Mouse (Mus musculus) neural tube, embryonic 11.5 days (tissue): ENCODE measurements around the gene Ncoa1. TPM values are rescaled to one million over a fixed set of nuclear protein-coding genes. Genes with fewer than 3 reads are reported as not detected.

ENCODE experiments used
- ATAC-seq: fragments of 200-750 bp; cut with Nextera tagmentation; 2 replicates; pipeline ENCODE4 v1.8.0; 2017; ENCODE audit warnings: moderate number of reproducible peaks, mild to moderate bottlenecking, moderate TSS enrichment, moderate library complexity; ENCODE audit not compliant: insufficient read depth, low FRiP score, low TSS enrichment
- DNase-seq: peaks from one replicate; pipeline ENCODE4 v3.0.0-alpha.2; 2015; ENCODE audit warnings: low spot score
- H3K27ac ChIP-seq: fragments of 300-500 bp; sonication (generic); 2 replicates; pipeline ENCODE4 v1.5.1; 2014; ENCODE audit warnings: low read depth, mild to moderate bottlenecking, low read length
- H3K27me3 ChIP-seq: fragments of 300-500 bp; sonication (generic); 2 replicates; pipeline ENCODE4 v1.6.1; 2014; ENCODE audit warnings: mild to moderate bottlenecking, low read length, mixed read lengths; ENCODE audit not compliant: control insufficient read depth, insufficient read depth
- H3K36me3 ChIP-seq: fragments of 300-500 bp; sonication (generic); 2 replicates; pipeline ENCODE4 v1.6.1; 2014; ENCODE audit warnings: mild to moderate bottlenecking, low read length, moderate library complexity, mixed read lengths; ENCODE audit not compliant: control insufficient read depth, insufficient read depth
- H3K4me1 ChIP-seq: fragments of 300-500 bp; sonication (generic); 2 replicates; pipeline ENCODE4 v1.6.1; 2014; ENCODE audit warnings: low read length, mixed read lengths; ENCODE audit not compliant: control insufficient read depth, insufficient read depth
- H3K4me2 ChIP-seq: fragments of 300-500 bp; sonication (generic); 2 replicates; pipeline ENCODE4 v1.6.1; 2014; ENCODE audit warnings: low read depth, mild to moderate bottlenecking, moderate library complexity
- H3K4me3 ChIP-seq: fragments of 300-500 bp; sonication (generic); 2 replicates; pipeline ENCODE4 v1.5.1; 2014; ENCODE audit warnings: low read depth, low read length
- H3K9ac ChIP-seq: fragments of 300-500 bp; sonication (generic); 2 replicates; pipeline ENCODE4 v1.6.1; 2014; ENCODE audit warnings: mild to moderate bottlenecking, low read length
- H3K9me3 ChIP-seq: fragments of 300-500 bp; sonication (generic); 2 replicates; pipeline ENCODE4 v1.6.1; 2016; ENCODE audit warnings: low read length; ENCODE audit not compliant: control insufficient read depth
- WGBS: fragments of 180-500 bp; shearing (Covaris S2); extraction: QIAGEN DNeasy Blood & Tissue Kit; methylation state at CpG from one replicate; pipeline ENCODE4 v1.1.7; 2014; 5-methylcytosine and 5-hydroxymethylcytosine counted together
- polyA plus RNA-seq: library from polyadenylated mRNA; unstranded; fragments of >200 nt; fragmentation: Nextera tagmentation; extraction: Ambion mirVana; gene quantifications from 2 replicates; pipeline ENCODE4 v1.2.1, GENCODE M21; 2014

Gene Ncoa1
- polyA plus RNA-seq, 1 experiment from 2014 or later, result 9.3 TPM

DNA sequence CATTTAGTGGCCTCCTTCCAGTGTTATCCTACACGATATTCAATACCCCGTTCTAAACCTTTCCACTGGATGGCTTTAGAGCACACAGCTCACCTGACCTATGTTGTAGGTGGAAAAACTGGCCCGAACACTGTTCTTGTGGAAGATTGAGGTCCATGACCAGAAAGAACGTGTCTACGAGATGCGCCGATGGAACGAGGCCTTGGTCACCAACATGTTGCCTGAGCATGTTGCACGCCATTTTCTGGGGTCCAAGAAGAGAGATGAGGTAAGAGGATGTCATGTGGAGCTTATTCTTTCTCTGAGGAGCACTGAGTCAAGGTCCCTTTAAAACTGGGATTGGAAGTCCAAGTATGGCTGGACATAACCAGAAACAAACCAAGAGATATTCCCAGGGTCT lies 267.8 kb downstream of the Ncoa1 start:
- no peak overlapping the region for H3K9ac ChIP-seq
- DNase-seq, result no peak
- H3K9me3 ChIP-seq, result no peaks in the 10 kb centered on the region
- no peaks in the 10 kb centered on the region for H3K4me1 ChIP-seq
- peaks cover 5% of the 10 kb centered on the region; the same call in 1 of the 2 replicates for H3K36me3 ChIP-seq
- no peak for ATAC-seq
- H3K27me3 ChIP-seq, result no peaks in the 10 kb centered on the region
- 96% methylated on average over 9 of the region's 9 CpGs for WGBS
- no peak overlapping the region for H3K4me3 ChIP-seq
- H3K27ac ChIP-seq, result no peak overlapping the region
- H3K4me2 ChIP-seq, result no peak overlapping the region

DNA sequence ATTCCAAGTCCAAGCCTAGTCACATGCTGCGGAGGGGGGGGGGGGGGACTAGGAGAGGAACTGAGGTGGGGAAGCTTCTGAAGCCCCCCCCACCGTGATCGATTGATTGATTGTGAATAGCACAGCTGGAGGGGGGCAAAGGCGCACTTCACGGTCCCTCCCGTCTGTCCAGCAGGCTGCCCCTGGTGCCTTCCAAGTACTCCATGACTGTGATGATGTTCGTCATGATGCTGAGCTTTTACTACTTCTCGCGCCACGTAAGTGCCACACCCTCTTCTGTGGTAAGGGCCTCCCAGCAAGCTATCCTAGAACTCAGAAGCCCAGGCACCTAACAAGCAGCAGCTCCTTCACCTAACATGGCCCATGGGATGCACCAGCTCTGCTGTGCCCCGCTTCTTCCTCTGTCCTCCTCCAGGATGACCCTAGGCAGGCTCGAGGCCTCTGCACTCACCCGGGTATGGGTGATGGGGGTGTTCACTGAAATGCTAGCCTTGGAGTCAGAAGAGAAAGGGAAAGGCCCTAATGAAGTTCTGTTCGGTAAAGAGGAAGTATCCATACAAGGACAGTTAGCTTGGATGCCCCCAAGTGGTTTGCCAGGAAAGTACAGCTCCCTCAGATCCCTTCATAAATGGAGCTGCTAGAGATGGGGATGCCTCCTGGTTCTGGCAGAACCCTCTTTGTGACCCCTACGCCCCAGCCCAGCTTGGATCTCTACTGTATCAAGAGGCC lies 268.4 kb downstream of the Ncoa1 start:
- Histone ChIP-seq H3K9me3 (no peaks in the 10 kb centered on the region), H3K27ac (no peak overlapping the region), H3K4me2 (no peak overlapping the region), H3K27me3 (no peaks in the 10 kb centered on the region), H3K4me1 (no peaks in the 10 kb centered on the region), H3K4me3 (no peak overlapping the region), H3K9ac (no peak overlapping the region), H3K36me3 (peaks cover 5% of the 10 kb centered on the region; the same call in 1 of the 2 replicates)
- DNase-seq (no peak), ATAC-seq (no peak)
- WGBS, result 82% methylated on average over 15 of the region's 15 CpGs

DNA sequence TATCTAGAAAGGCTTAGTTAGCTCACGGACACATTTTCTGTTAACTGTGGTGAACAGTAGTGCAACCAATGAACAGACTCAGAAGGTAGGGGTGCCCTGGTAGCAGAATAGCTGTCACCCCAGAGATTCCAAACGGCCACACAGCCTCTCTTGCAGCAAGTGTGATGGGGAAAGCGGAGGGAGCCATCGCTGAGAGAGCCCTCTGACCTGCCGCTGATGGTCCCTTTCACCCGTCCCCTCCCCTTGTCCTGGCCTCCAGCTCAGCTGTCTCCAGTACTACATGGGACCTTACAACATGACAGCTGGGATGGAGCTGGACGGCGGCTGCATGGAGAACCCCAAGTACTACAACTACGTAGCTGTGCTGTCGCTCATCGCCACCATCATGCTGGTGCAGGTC lies 270.9 kb downstream of the Ncoa1 start:
- Histone ChIP-seq H3K36me3 (0 out of 2 replicates have a peak, but pooled peaks cover 1% of the 10 kb centered on the region), H3K9me3 (no peaks in the 10 kb centered on the region), H3K27ac (no peak overlapping the region), H3K4me2 (no peak overlapping the region), H3K9ac (no peak overlapping the region), H3K4me3 (no peak overlapping the region), H3K27me3 (no peaks in the 10 kb centered on the region), H3K4me1 (no peaks in the 10 kb centered on the region)
- ATAC-seq (no peak), DNase-seq (no peak)
- WGBS, result 94% methylated on average over 11 of the region's 11 CpGs

DNA sequence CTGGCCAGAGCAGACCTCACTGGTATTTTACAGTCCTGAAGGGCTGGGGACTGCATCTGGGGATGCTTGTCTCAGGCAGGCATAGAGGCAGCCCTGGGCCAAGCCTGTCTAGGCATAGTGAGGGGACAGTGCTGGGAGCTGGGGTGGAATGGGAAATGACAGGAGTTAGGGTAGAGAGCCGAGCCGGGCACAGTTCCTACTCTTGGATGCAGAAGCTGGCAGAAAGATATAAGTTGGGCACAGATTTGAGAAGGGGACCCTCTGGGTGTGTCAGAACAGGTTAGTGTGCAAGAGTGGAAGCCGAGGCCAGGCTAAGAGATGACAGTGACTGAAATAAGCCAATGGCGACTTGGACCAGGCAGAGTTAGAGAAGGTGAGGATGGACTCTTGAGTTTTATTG lies 274.8 kb downstream of the Ncoa1 start:
- Histone ChIP-seq H3K9ac (no peak overlapping the region), H3K4me2 (no peak overlapping the region), H3K27ac (no peak overlapping the region), H3K27me3 (no peaks in the 10 kb centered on the region), H3K9me3 (no peaks in the 10 kb centered on the region), H3K4me3 (no peak overlapping the region), H3K4me1 (no peaks in the 10 kb centered on the region), H3K36me3 (no peaks in the 10 kb centered on the region; the same call in none of the 2 replicates)
- ATAC-seq (no peak), DNase-seq (no peak)
- 89% methylated on average over 4 of the region's 4 CpGs for WGBS

DNA sequence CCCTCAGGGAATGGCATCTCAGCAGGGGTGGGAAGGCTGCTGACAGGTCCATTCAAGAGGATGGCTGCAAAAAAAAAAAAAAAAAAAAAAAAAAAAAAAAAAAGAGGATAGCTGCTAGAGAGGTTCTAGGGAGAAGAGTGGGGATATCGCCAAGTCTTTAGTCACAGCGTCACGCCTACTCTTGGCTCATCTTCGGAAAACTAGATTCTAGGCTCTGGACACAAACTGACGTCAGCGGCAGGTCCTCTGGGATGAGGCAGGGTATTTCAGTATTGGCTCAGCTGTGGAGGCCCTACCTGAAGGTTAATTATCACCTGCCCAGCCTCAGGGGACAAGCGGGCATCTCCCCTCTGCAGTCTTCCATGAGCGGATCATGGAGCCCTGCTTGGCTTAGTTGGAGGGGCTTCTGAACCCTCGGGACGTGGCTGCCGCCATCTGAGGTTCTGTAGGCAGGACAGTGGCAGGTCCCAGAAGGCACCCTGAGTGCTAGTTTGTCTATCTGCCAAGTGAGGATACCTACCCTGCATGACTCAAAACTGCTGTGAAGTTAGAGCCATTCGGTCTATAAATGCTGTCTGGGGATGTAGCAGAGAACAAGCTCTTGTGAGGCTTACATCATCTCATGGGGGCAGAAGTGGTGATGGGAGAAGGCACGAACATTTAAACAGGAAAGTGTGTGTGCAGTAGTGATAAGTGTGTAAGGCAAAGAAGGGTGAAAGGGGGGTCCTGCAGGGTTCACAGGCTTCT lies 275.4 kb downstream of the Ncoa1 start:
- Histone ChIP-seq H3K36me3 (no peaks in the 10 kb centered on the region; the same call in none of the 2 replicates), H3K27ac (no peak overlapping the region), H3K9me3 (no peaks in the 10 kb centered on the region), H3K4me1 (no peaks in the 10 kb centered on the region), H3K4me2 (no peak overlapping the region), H3K4me3 (no peak overlapping the region), H3K9ac (no peak overlapping the region), H3K27me3 (no peaks in the 10 kb centered on the region)
- ATAC-seq, result no peak
- DNase-seq, result no peak
- 91% methylated on average over 13 of the region's 13 CpGs for WGBS

DNA sequence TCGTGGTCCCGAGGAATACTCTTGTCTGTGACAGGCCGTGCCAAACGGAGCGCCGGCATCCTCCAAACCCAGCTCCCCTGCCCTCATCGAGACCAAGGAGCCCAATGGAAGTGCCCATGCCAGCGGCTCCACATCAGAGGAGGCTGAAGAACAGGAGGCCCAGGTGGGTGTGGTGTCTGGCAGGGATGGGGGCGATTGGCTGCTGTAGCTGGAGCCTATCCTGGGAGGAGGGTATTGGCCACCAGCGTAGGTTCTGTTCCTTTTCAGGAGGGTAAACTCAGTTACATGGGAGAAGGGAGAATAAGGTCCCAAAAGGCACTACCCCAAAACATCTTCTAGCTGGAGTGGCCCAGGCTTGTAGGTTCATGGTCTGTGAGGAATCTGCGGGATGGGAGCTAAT lies 277.7 kb downstream of the Ncoa1 start:
- no peak overlapping the region for H3K27ac ChIP-seq
- WGBS, result 95% methylated on average over 11 of the region's 11 CpGs
- no peak for ATAC-seq
- no peak overlapping the region for H3K4me2 ChIP-seq
- H3K4me1 ChIP-seq, result no peaks in the 10 kb centered on the region
- H3K9me3 ChIP-seq, result no peaks in the 10 kb centered on the region
- H3K9ac ChIP-seq, result no peak overlapping the region
- no peaks in the 10 kb centered on the region for H3K27me3 ChIP-seq
- DNase-seq, result no peak
- H3K4me3 ChIP-seq, result no peak overlapping the region
- no peaks in the 10 kb centered on the region; the same call in none of the 2 replicates for H3K36me3 ChIP-seq

DNA sequence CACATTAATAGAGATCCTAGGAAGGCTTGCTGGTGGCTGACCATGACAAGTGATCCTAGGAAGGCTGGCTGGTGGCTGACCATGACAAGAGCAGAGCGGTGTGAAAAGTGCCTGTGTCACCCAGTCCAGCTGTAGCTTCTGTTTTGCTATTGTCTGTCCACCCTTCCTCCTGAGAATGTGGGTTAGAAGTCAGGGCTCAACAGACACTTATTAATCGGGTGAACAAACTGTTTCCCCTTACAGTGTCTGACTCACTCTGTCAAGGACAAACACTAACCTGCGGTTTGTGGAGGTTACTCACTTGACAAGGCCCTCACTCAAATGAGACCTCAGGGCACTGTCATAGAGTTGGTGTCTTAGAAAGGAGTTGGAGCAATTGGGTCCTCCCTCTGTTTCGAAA lies 278.3 kb downstream of the Ncoa1 start:
- ATAC-seq (no peak), DNase-seq (no peak)
- H3K36me3 ChIP-seq, result no peaks in the 10 kb centered on the region; the same call in none of the 2 replicates
- no peak overlapping the region for H3K27ac ChIP-seq
- 94% methylated on average over 4 of the region's 4 CpGs for WGBS
- no peaks in the 10 kb centered on the region for H3K27me3 ChIP-seq
- H3K9me3 ChIP-seq, result no peaks in the 10 kb centered on the region
- no peak overlapping the region for H3K9ac ChIP-seq
- H3K4me2 ChIP-seq, result no peak overlapping the region
- H3K4me1 ChIP-seq, result no peaks in the 10 kb centered on the region
- no peak overlapping the region for H3K4me3 ChIP-seq
